Comparison of ENCODE assay signal across 16 mouse cellular contexts in genomic region chr5:103863759-103864158, GRCm38 (mm10).
"Had no signal": no experiment of that assay in that cellular context is flagged by ENCODE, and none has a peak within 500 bp of the region (broad histone marks: within the 10 kb centered on the region; RNA-seq: fewer than 3 reads in every experiment).

No protein-coding gene starts in this region.

- H3K4me1 ChIP-seq: neural tube, embryonic 13.5 days; neural tube, embryonic 15.5 days; stomach, embryonic 15.5 days had no signal

- DNase-seq: retina, postnatal 1 day; right cerebral cortex, adult 18-20 months; right cerebral cortex, postnatal 14 days; right cerebral cortex, postnatal 25 days; right cerebral cortex, postnatal 4 days; spleen, adult 18-20 months; thymus, adult 18-20 months; thymus, adult 2 months; thymus, postnatal 14 days; thymus, postnatal 25 days; thymus, postnatal 36 days; thymus, postnatal 4 days had no signal

- H3K9ac ChIP-seq: neural tube, embryonic 13.5 days; neural tube, embryonic 15.5 days; stomach, embryonic 15.5 days had no signal

- H3K27me3 ChIP-seq: neural tube, embryonic 13.5 days; neural tube, embryonic 15.5 days; stomach, embryonic 15.5 days had no signal

- H3K4me2 ChIP-seq: neural tube, embryonic 13.5 days; neural tube, embryonic 15.5 days; stomach, embryonic 15.5 days had no signal

- H3K9me3 ChIP-seq: neural tube, embryonic 13.5 days; neural tube, embryonic 15.5 days; stomach, embryonic 15.5 days had no signal

- H3K4me3 ChIP-seq: neural tube, embryonic 13.5 days; neural tube, embryonic 15.5 days; stomach, embryonic 15.5 days had no signal

- H3K27ac ChIP-seq: neural tube, embryonic 13.5 days; neural tube, embryonic 15.5 days; stomach, embryonic 15.5 days; stomach, postnatal 0 days had no signal
